Mouse (Mus musculus): ENCODE measurements at regions not wholly inside any gene's neighbourhood (a gene's known extent, or its start where the extent isn't known, plus 50 kb on each side); places are given as distances from the start of the nearest gene placed in this dataset.

GRCm38 (mm10) chr5:43081561-43082534 lies 151.1 kb upstream of the Cpeb2 start:
- TF ChIP-seq POLR2A (IDR thresholded peaks at IDR 0.05; ENCODE audit: borderline replicate concordance, extremely low read depth, low read depth, low read length): no peak
- TF ChIP-seq CTCF (IDR thresholded peaks at IDR 0.05; ENCODE audit: insufficient read depth, low read length): no peak
- H3K4me1 ChIP-seq (ENCODE audit: control insufficient read depth, insufficient read depth, low read length): no peaks in the 10 kb centered on the region
- DNase-seq: no peak
- H3K4me3 ChIP-seq (replicated peaks; ENCODE audit: extremely low read depth, low read depth, low read length): no peak overlapping the region
- 25% methylated on average over 11 of the region's 11 CpGs for WGBS

- no peak for DNase-seq
- TF ChIP-seq POLR2A (IDR thresholded peaks at IDR 0.05; ENCODE audit: borderline replicate concordance, extremely low read depth, low read depth, low read length): no peak
- no peak for TF ChIP-seq CTCF (IDR thresholded peaks at IDR 0.05; ENCODE audit: insufficient read depth, low read length)
- 86% methylated on average over 2 of the region's 2 CpGs for WGBS
- no peak overlapping the region for H3K4me3 ChIP-seq (replicated peaks; ENCODE audit: extremely low read depth, low read depth, low read length)
- H3K4me1 ChIP-seq (ENCODE audit: control insufficient read depth, insufficient read depth, low read length): no peaks in the 10 kb centered on the region
These were observed 145.9 kb upstream of the Cpeb2 start for GRCm38 (mm10) chr5:43087077-43087476.

DNA sequence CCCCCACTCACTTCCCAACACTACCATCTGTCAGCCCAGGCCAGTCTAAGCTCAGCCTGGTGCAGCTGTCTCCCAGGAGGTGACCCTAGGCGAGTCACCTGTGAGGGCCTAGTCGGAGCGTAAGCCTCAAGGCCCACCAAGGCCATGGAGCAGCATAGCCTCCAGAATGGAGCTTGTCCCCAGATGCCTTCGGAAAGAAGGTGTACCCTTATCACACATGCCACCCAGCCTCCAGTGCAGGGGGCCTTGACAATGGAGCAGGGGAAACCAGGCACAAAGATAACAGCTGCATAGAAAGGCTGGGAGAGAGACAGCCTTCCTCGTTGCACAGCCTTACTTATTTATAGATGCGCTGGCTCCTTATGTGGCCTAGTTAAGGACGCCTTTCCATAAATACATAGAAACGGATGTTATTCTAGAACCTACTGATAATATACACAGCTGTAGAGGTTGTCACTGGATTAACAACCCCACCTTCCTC lies 145.0 kb upstream of the Cpeb2 start:
- Histone ChIP-seq H3K4me1 (ENCODE audit: control insufficient read depth, insufficient read depth, low read length) (no peaks in the 10 kb centered on the region), H3K4me3 (replicated peaks; ENCODE audit: extremely low read depth, low read depth, low read length) (no peak overlapping the region)
- TF ChIP-seq CTCF (IDR thresholded peaks at IDR 0.05; ENCODE audit: insufficient read depth, low read length) (no peak), POLR2A (IDR thresholded peaks at IDR 0.05; ENCODE audit: borderline replicate concordance, extremely low read depth, low read depth, low read length) (no peak)
- DNase-seq: no peak
- WGBS: 64% methylated on average over 8 of the region's 8 CpGs

- TF ChIP-seq POLR2A (IDR thresholded peaks at IDR 0.05; ENCODE audit: borderline replicate concordance, extremely low read depth, low read depth, low read length) (no peak), CTCF (IDR thresholded peaks at IDR 0.05; ENCODE audit: insufficient read depth, low read length) (no peak)
These were observed 144.1 kb upstream of the Cpeb2 start for GRCm38 (mm10) chr5:43088650-43089397.

GRCm38 (mm10) chr5:43089475-43089874 lies 143.5 kb upstream of the Cpeb2 start:
- TF ChIP-seq POLR2A (IDR thresholded peaks at IDR 0.05; ENCODE audit: borderline replicate concordance, extremely low read depth, low read depth, low read length): no peak
- no peak for TF ChIP-seq CTCF (IDR thresholded peaks at IDR 0.05; ENCODE audit: insufficient read depth, low read length)
- DNase-seq: no peak
- 78% methylated on average over 2 of the region's 2 CpGs for WGBS
- Histone ChIP-seq H3K4me1 (ENCODE audit: control insufficient read depth, insufficient read depth, low read length) (no peaks in the 10 kb centered on the region), H3K4me3 (replicated peaks; ENCODE audit: extremely low read depth, low read depth, low read length) (no peak overlapping the region)

More at GRCm38 (mm10) chr5:43088650-43089397, 144.1 kb upstream of the Cpeb2 start:
- no peaks in the 10 kb centered on the region for H3K4me1 ChIP-seq (ENCODE audit: control insufficient read depth, insufficient read depth, low read length)
- WGBS: 80% methylated on average over 12 of the region's 12 CpGs
- no peak overlapping the region for H3K4me3 ChIP-seq (replicated peaks; ENCODE audit: extremely low read depth, low read depth, low read length)
- DNase-seq: no peak

- TF ChIP-seq CTCF (IDR thresholded peaks at IDR 0.05; ENCODE audit: insufficient read depth, low read length) (no peak), POLR2A (IDR thresholded peaks at IDR 0.05; ENCODE audit: borderline replicate concordance, extremely low read depth, low read depth, low read length) (no peak)
- H3K4me1 ChIP-seq (ENCODE audit: control insufficient read depth, insufficient read depth, low read length): no peaks in the 10 kb centered on the region
- no peak overlapping the region for H3K4me3 ChIP-seq (replicated peaks; ENCODE audit: extremely low read depth, low read depth, low read length)
- 80% methylated on average over 1 of the region's 1 CpGs for WGBS
- no peak for DNase-seq
These were observed 143.0 kb upstream of the Cpeb2 start for GRCm38 (mm10) chr5:43089941-43090340.

DNA sequence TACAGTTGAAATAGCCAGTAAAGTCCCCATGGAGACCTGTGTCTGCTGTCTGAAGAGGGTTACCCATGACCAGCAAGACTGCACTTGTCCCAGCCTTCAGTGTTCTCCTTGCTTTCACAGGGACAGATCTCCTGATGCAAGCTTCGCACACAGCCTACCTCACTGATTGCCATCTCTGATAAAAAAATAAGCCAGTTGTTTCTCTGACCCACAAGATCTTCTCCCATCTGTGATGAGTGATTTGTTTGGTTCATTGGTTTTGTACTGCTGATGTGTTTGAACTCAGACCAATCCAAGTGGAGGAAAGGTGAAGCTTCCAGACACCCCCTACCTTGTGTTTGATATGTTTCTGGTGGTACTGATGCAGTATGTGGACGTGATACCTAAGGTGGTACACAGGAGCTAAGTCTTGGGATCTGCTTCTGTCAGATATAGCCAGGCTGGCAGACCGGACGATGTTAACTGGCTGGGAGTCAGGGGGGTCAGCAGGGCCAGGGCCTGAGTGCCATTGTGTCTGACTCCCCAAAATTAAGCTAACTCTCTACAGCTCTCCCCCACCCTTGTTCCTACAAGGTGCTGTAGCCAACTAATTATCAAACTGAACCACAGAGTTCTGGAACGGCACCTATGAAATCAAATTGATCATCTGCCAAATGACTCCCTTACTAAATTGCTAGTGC lies 139.2 kb upstream of the Cpeb2 start:
- WGBS: 69% methylated on average over 5 of the region's 5 CpGs
- Histone ChIP-seq H3K4me1 (ENCODE audit: control insufficient read depth, insufficient read depth, low read length) (no peaks in the 10 kb centered on the region), H3K4me3 (replicated peaks; ENCODE audit: extremely low read depth, low read depth, low read length) (no peak overlapping the region)
- TF ChIP-seq POLR2A (IDR thresholded peaks at IDR 0.05; ENCODE audit: borderline replicate concordance, extremely low read depth, low read depth, low read length): no peak
- TF ChIP-seq CTCF (IDR thresholded peaks at IDR 0.05; ENCODE audit: insufficient read depth, low read length): no peak
- no peak for DNase-seq

DNA sequence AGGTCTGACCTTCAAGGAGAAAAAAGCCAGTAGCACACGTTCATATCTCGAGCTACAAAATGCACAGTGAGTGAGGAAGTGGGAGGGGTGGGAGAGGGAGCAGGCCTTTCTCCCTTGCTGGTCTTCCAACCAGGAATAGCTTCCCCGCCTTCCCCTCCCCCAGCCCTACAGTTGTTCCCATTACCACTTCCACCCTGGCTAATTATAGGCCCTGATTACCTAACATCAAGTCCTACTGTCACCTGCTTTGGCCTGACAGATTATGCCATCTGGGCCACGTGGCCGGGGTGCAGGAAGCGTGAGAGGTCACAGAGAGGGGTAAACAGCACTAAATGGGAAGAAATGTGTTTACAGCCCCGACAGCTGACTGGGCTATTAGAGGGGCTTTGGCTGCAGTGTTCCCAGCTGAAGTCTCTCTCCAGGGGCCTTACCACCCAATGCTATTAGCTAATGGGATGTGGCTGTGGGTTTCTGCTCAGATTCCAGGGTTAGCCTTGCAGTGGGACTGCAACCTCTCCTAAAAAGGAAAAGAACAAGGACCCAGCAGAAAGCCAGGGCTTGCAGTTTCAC lies 138.6 kb upstream of the Cpeb2 start:
- DNase-seq: no peak
- WGBS: 20% methylated on average over 7 of the region's 7 CpGs
- Histone ChIP-seq H3K4me1 (ENCODE audit: control insufficient read depth, insufficient read depth, low read length) (no peaks in the 10 kb centered on the region), H3K4me3 (replicated peaks; ENCODE audit: extremely low read depth, low read depth, low read length) (no peak overlapping the region)
- TF ChIP-seq CTCF (IDR thresholded peaks at IDR 0.05; ENCODE audit: insufficient read depth, low read length) (no peak), POLR2A (IDR thresholded peaks at IDR 0.05; ENCODE audit: borderline replicate concordance, extremely low read depth, low read depth, low read length) (no peak)

GRCm38 (mm10) chr5:43102000-43102459 lies 130.9 kb upstream of the Cpeb2 start:
- H3K4me1 ChIP-seq (ENCODE audit: control insufficient read depth, insufficient read depth, low read length): no peaks in the 10 kb centered on the region
- 44% methylated on average over 4 of the region's 4 CpGs for WGBS
- no peak overlapping the region for H3K4me3 ChIP-seq (replicated peaks; ENCODE audit: extremely low read depth, low read depth, low read length)
- no peak for DNase-seq
- TF ChIP-seq POLR2A (IDR thresholded peaks at IDR 0.05; ENCODE audit: borderline replicate concordance, extremely low read depth, low read depth, low read length) (no peak), CTCF (IDR thresholded peaks at IDR 0.05; ENCODE audit: insufficient read depth, low read length) (no peak)
